Mouse (Mus musculus) ES-CJ7 (cell line): ENCODE results near the gene Ifna6.
"Not testable (repeated sequence)": the region's sequence is repeated elsewhere in the genome, so short reads cannot be mapped to it uniquely, and the experiment has no call there.

Source experiments
- DNase-seq: peaks from one replicate; pipeline ENCODE4 v3.0.0; 2011; ENCODE audit warnings: low read depth, low spot score

The Ifna6 gene

GRCm38 (mm10) chr4:88827116-88827515, at the start of gene Ifna6:
Gene Ifna6, plus strand, starts transcription at chr4:88827416.
- DNase-seq, result not testable (repeated sequence)

- not testable (repeated sequence) for DNase-seq
Measured at GRCm38 (mm10) chr4:88779550-88779949, 47.7 kb upstream of the Ifna6 start, which contains the start of gene Gm13272. Gene Gm13272, plus strand, starts transcription at chr4:88779850.

- not testable (repeated sequence) for DNase-seq
Measured at GRCm38 (mm10) chr4:88780320-88780719, 46.9 kb upstream of the Ifna6 start.

GRCm38 (mm10) chr4:88781831-88782230, 45.4 kb upstream of the Ifna6 start, which contains the start of gene Ifnz:
Gene Ifnz, plus strand, starts transcription at chr4:88782131.
- not testable (repeated sequence) for DNase-seq

GRCm38 (mm10) chr4:88782335-88782734, 44.9 kb upstream of the Ifna6 start:
- not testable (repeated sequence) for DNase-seq

- not testable (repeated sequence) for DNase-seq
Measured at GRCm38 (mm10) chr4:88785409-88785808, 41.8 kb upstream of the Ifna6 start, which contains the start of gene Gm13276. Gene Gm13276, plus strand, starts transcription at chr4:88785709.

GRCm38 (mm10) chr4:88788402-88788801, 38.8 kb upstream of the Ifna6 start, which contains the start of gene Gm13277:
Gene Gm13277, plus strand, starts transcription at chr4:88788632.
- DNase-seq, result not testable (repeated sequence)

- DNase-seq, result not testable (repeated sequence)
Measured at GRCm38 (mm10) chr4:88791250-88791649, 36.0 kb upstream of the Ifna6 start, which contains the start of gene Gm13278. Gene Gm13278, plus strand, starts transcription at chr4:88791550.

GRCm38 (mm10) chr4:88793936-88794675, 33.1 kb upstream of the Ifna6 start, which contains the start of gene Gm13275:
Gene Gm13275, plus strand, starts transcription at chr4:88794487.
- not testable (repeated sequence) for DNase-seq

GRCm38 (mm10) chr4:88797097-88797496, 30.1 kb upstream of the Ifna6 start, which contains the start of gene Gm13279:
Gene Gm13279, plus strand, starts transcription at chr4:88797397.
- DNase-seq, result not testable (repeated sequence)

GRCm38 (mm10) chr4:88799365-88799764, 27.9 kb upstream of the Ifna6 start, which contains the start of gene Gm13285:
Gene Gm13285, plus strand, starts transcription at chr4:88799665.
- DNase-seq, result not testable (repeated sequence)

- DNase-seq, result not testable (repeated sequence)
Measured at GRCm38 (mm10) chr4:88802954-88803353, 24.3 kb upstream of the Ifna6 start, which contains the start of gene Gm13287. Gene Gm13287, plus strand, starts transcription at chr4:88803254.

- not testable (repeated sequence) for DNase-seq
Measured at GRCm38 (mm10) chr4:88805231-88805630, 22.0 kb upstream of the Ifna6 start, which contains the start of gene Gm13288. Gene Gm13288, plus strand, starts transcription at chr4:88805531.

GRCm38 (mm10) chr4:88805761-88806160, 21.5 kb upstream of the Ifna6 start:
- DNase-seq, result not testable (repeated sequence)

GRCm38 (mm10) chr4:88815928-88816327, 11.3 kb upstream of the Ifna6 start, which contains the start of gene Ifna7:
Gene Ifna7, plus strand, starts transcription at chr4:88816228.
- no peak for DNase-seq

- DNase-seq, result no peak
Measured at GRCm38 (mm10) chr4:88819659-88820058, 7.6 kb upstream of the Ifna6 start, which contains the start of gene Ifna11. Gene Ifna11, plus strand, starts transcription at chr4:88819959.

- DNase-seq, result no peak
Measured at GRCm38 (mm10) chr4:88822995-88823394, 4.2 kb upstream of the Ifna6 start.

- DNase-seq, result peak; percentile 9
Measured at GRCm38 (mm10) chr4:88830523-88830922, 3.3 kb downstream of the Ifna6 start.

- not testable (repeated sequence) for DNase-seq
Measured at GRCm38 (mm10) chr4:88835225-88835624, 8.0 kb downstream of the Ifna6 start, which contains the start of gene Ifna5. Gene Ifna5, plus strand, starts transcription at chr4:88835525.

- DNase-seq, result no peak
Measured at GRCm38 (mm10) chr4:88838828-88839227, 11.6 kb downstream of the Ifna6 start.

GRCm38 (mm10) chr4:88840058-88840457, 12.8 kb downstream of the Ifna6 start:
- DNase-seq, result no peak

- DNase-seq, result no peak
Measured at GRCm38 (mm10) chr4:88841438-88841911, 14.3 kb downstream of the Ifna6 start, which contains the start of gene Ifna4. Gene Ifna4, plus strand, starts transcription at chr4:88841861.
